Mouse (Mus musculus): Measurements from ENCODE around the gene Uchl3. TPM values are rescaled to one million over a fixed set of nuclear protein-coding genes. Genes with fewer than 3 reads are reported as not detected.

Uchl3 gene
- polyA plus RNA-seq (2011; ENCODE audit: insufficient read depth, insufficient read length, low read depth, missing spikeins), result 127 TPM in 2 replicates

GRCm38 (mm10) chr14:101653581-101654525 is at the start of gene Uchl3:
Uchl3 (plus strand) TSS chr14:101653967.
- no peaks in the 10 kb centered on the region for H3K36me3 ChIP-seq (ENCODE audit: control insufficient read depth, insufficient read depth, low read length, poor library complexity, severe bottlenecking)
- H3K9me3 ChIP-seq (replicated peaks; ENCODE audit: control insufficient read depth, insufficient read depth, low read length, poor library complexity, severe bottlenecking), result no peaks in the 10 kb centered on the region
- H3K9ac ChIP-seq (ENCODE audit: low read depth, poor library complexity, severe bottlenecking), result peak within 1 kb of the TSS; percentile 75
- H3K27me3 ChIP-seq (ENCODE audit: control insufficient read depth, insufficient read depth, low read length, poor library complexity, severe bottlenecking), result no peaks in the 10 kb centered on the region
- peak within 1 kb of the TSS; percentile 92 for H3K4me3 ChIP-seq (ENCODE audit: low read depth, low read length)
- no peaks in the 10 kb centered on the region for H3K4me1 ChIP-seq (ENCODE audit: control insufficient read depth, insufficient read depth, low read length)
- peak; percentile 22; the same call in 1 of the 2 replicates for TF ChIP-seq EP300 (IDR thresholded peaks at IDR 0.05; ENCODE audit: insufficient read depth, low read depth, low read length)
- no peak for TF ChIP-seq POLR2A (IDR thresholded peaks at IDR 0.05; ENCODE audit: insufficient read depth, low read length)
- peak; percentile 75 for TF ChIP-seq CTCF (IDR thresholded peaks at IDR 0.05; ENCODE audit: low read depth, low read length)
- no peak within 1 kb of the TSS for H3K27ac ChIP-seq (ENCODE audit: insufficient read depth, low read length)

- TF ChIP-seq POLR2A (IDR thresholded peaks at IDR 0.05; ENCODE audit: insufficient read depth, low read length) (no peak), EP300 (IDR thresholded peaks at IDR 0.05; ENCODE audit: insufficient read depth, low read depth, low read length) (no peak), CTCF (IDR thresholded peaks at IDR 0.05; ENCODE audit: low read depth, low read length) (no peak)
- H3K9me3 ChIP-seq (replicated peaks; ENCODE audit: control insufficient read depth, insufficient read depth, low read length, poor library complexity, severe bottlenecking), result no peaks in the 10 kb centered on the region
- H3K4me3 ChIP-seq (ENCODE audit: low read depth, low read length), result no peak overlapping the region
- no peaks in the 10 kb centered on the region for H3K27me3 ChIP-seq (ENCODE audit: control insufficient read depth, insufficient read depth, low read length, poor library complexity, severe bottlenecking)
- H3K27ac ChIP-seq (ENCODE audit: insufficient read depth, low read length), result no peak overlapping the region
- no peaks in the 10 kb centered on the region for H3K4me1 ChIP-seq (ENCODE audit: control insufficient read depth, insufficient read depth, low read length)
- no peak overlapping the region for H3K9ac ChIP-seq (ENCODE audit: low read depth, poor library complexity, severe bottlenecking)
- H3K36me3 ChIP-seq (ENCODE audit: control insufficient read depth, insufficient read depth, low read length, poor library complexity, severe bottlenecking), result no peaks in the 10 kb centered on the region
Observed at GRCm38 (mm10) chr14:101605843-101606242, 47.9 kb upstream of the Uchl3 start.

GRCm38 (mm10) chr14:101607631-101608518 is 45.9 kb upstream of the Uchl3 start:
- Histone ChIP-seq H3K36me3 (ENCODE audit: control insufficient read depth, insufficient read depth, low read length, poor library complexity, severe bottlenecking) (no peaks in the 10 kb centered on the region), H3K9me3 (replicated peaks; ENCODE audit: control insufficient read depth, insufficient read depth, low read length, poor library complexity, severe bottlenecking) (no peaks in the 10 kb centered on the region), H3K4me1 (ENCODE audit: control insufficient read depth, insufficient read depth, low read length) (no peaks in the 10 kb centered on the region), H3K27me3 (ENCODE audit: control insufficient read depth, insufficient read depth, low read length, poor library complexity, severe bottlenecking) (no peaks in the 10 kb centered on the region), H3K9ac (ENCODE audit: low read depth, poor library complexity, severe bottlenecking) (peak overlapping the region; percentile 47), H3K4me3 (ENCODE audit: low read depth, low read length) (peak overlapping the region; percentile 84), H3K27ac (ENCODE audit: insufficient read depth, low read length) (no peak overlapping the region)
- TF ChIP-seq CTCF (IDR thresholded peaks at IDR 0.05; ENCODE audit: low read depth, low read length), result no peak
- no peak for TF ChIP-seq EP300 (IDR thresholded peaks at IDR 0.05; ENCODE audit: insufficient read depth, low read depth, low read length)
- no peak for TF ChIP-seq POLR2A (IDR thresholded peaks at IDR 0.05; ENCODE audit: insufficient read depth, low read length)

- Histone ChIP-seq H3K27ac (ENCODE audit: insufficient read depth, low read length) (no peak within 1 kb of the TSS), H3K36me3 (ENCODE audit: control insufficient read depth, insufficient read depth, low read length, poor library complexity, severe bottlenecking) (no peaks in the 10 kb centered on the region), H3K4me1 (ENCODE audit: control insufficient read depth, insufficient read depth, low read length) (no peaks in the 10 kb centered on the region), H3K27me3 (ENCODE audit: control insufficient read depth, insufficient read depth, low read length, poor library complexity, severe bottlenecking) (no peaks in the 10 kb centered on the region), H3K4me3 (ENCODE audit: low read depth, low read length) (peak within 1 kb of the TSS; percentile 84), H3K9me3 (replicated peaks; ENCODE audit: control insufficient read depth, insufficient read depth, low read length, poor library complexity, severe bottlenecking) (no peaks in the 10 kb centered on the region), H3K9ac (ENCODE audit: low read depth, poor library complexity, severe bottlenecking) (peak within 1 kb of the TSS; percentile 47)
- TF ChIP-seq POLR2A (IDR thresholded peaks at IDR 0.05; ENCODE audit: insufficient read depth, low read length), result no peak
- peak; percentile 31 for TF ChIP-seq CTCF (IDR thresholded peaks at IDR 0.05; ENCODE audit: low read depth, low read length)
Observed at GRCm38 (mm10) chr14:101608519-101609368, 45.0 kb upstream of the Uchl3 start, which contains the start of gene Tbc1d4. Tbc1d4 (minus strand) TSS chr14:101609191.

GRCm38 (mm10) chr14:101610701-101611100 is 43.1 kb upstream of the Uchl3 start:
- no peaks in the 10 kb centered on the region; the same call in 1 of the 2 replicates for H3K27me3 ChIP-seq (ENCODE audit: control insufficient read depth, insufficient read depth, low read length, poor library complexity, severe bottlenecking)
- H3K36me3 ChIP-seq (ENCODE audit: control insufficient read depth, insufficient read depth, low read length, poor library complexity, severe bottlenecking), result no peaks in the 10 kb centered on the region
- H3K27ac ChIP-seq (ENCODE audit: insufficient read depth, low read length), result no peak overlapping the region
- H3K9me3 ChIP-seq (replicated peaks; ENCODE audit: control insufficient read depth, insufficient read depth, low read length, poor library complexity, severe bottlenecking), result no peaks in the 10 kb centered on the region
- H3K9ac ChIP-seq (ENCODE audit: low read depth, poor library complexity, severe bottlenecking), result no peak overlapping the region
- no peak overlapping the region for H3K4me3 ChIP-seq (ENCODE audit: low read depth, low read length)
- H3K4me1 ChIP-seq (ENCODE audit: control insufficient read depth, insufficient read depth, low read length), result no peaks in the 10 kb centered on the region
- TF ChIP-seq EP300 (IDR thresholded peaks at IDR 0.05; ENCODE audit: insufficient read depth, low read depth, low read length) (no peak), POLR2A (IDR thresholded peaks at IDR 0.05; ENCODE audit: insufficient read depth, low read length) (no peak), CTCF (IDR thresholded peaks at IDR 0.05; ENCODE audit: low read depth, low read length) (no peak)

Data from ES-Bruce4 (cell line).